9 mouse cellular contexts compared by ENCODE assay signal in the genomic region with DNA sequence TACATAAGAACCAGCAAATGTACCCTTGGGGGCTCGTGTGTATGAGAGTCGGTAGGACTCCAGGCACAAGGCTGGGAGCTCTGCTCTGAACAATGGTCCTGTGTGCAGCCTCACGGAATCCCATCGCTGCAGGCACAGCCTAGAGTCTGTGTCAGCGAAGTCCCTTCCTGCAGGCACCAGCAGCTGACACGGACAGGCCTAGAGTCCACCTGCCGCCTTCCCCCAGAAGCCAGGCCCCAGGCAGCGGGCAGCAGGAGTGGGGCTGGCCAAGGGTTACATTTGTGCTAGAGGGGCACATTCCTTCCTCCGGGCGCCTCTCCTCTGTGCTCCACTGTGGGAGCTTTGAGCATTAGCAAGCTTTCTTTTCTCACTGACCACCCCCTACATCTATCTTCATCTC. TPM values are rescaled to one million over a fixed set of nuclear protein-coding genes. Genes with fewer than 3 reads are reported as not detected.
DNase-seq lines count a peak whose midpoint lies in the region; ATAC-seq and TF ChIP-seq lines count a peak whose summit lies in the region.
"Had no signal": no experiment of that assay in that cellular context is flagged by ENCODE, and none has a peak within 500 bp of the region (broad histone marks: within the 10 kb centered on the region; RNA-seq: fewer than 3 reads in every experiment).

No protein-coding gene starts in this region.

- no peaks in the 10 kb centered on the region for H3K36me3 ChIP-seq in limb, embryonic 11.5 days (ENCODE audit: control insufficient read depth, insufficient read depth, low read length)
- H3K36me3 ChIP-seq in limb, embryonic 10.5 days, result no peaks in the 10 kb centered on the region
- H3K36me3 ChIP-seq in kidney, adult 2 months (ENCODE audit: control insufficient read depth, insufficient read depth, low read length), result no peaks in the 10 kb centered on the region
- no peaks in the 10 kb centered on the region for H3K36me3 ChIP-seq in midbrain, embryonic 10.5 days

- no peak overlapping the region for H3K4me2 ChIP-seq in limb, embryonic 11.5 days (ENCODE audit: low read depth, severe bottlenecking)

- WGBS in limb, embryonic 11.5 days, result 67% methylated on average over 10 of the region's 10 CpGs
- WGBS in limb, embryonic 10.5 days, result 71% methylated on average over 10 of the region's 10 CpGs
- 56% methylated on average over 10 of the region's 10 CpGs for WGBS in kidney, adult 2 months
- 50% methylated on average over 10 of the region's 10 CpGs for WGBS in midbrain, embryonic 10.5 days

- no peak for TF ChIP-seq POLR2A in kidney, adult 2 months (IDR thresholded peaks at IDR 0.05; ENCODE audit: low read depth, low read length)

- no peak overlapping the region for H3K27ac ChIP-seq in limb, embryonic 11.5 days (replicated peaks; ENCODE audit: low read depth, low read length)
- no peak overlapping the region for H3K27ac ChIP-seq in limb, embryonic 10.5 days
- no peak overlapping the region for H3K27ac ChIP-seq in kidney, adult 2 months (ENCODE audit: insufficient read depth, low read depth, low read length)
- peak overlapping the region; percentile 94 for H3K27ac ChIP-seq in midbrain, embryonic 10.5 days (replicated peaks)

- ATAC-seq in limb, embryonic 11.5 days (ENCODE audit: insufficient number of reproducible peaks, low FRiP score, low TSS enrichment, low read depth), result no peak
- no peak for ATAC-seq in monocyte, adult 5-6 weeks (replicated peaks; ENCODE audit: insufficient number of reproducible peaks, low FRiP score, low TSS enrichment, poor library complexity, severe bottlenecking)
- no peak for ATAC-seq in cerebellum, adult (ENCODE audit: insufficient number of reproducible peaks, low FRiP score, low TSS enrichment)

- peaks cover 48% of the 10 kb centered on the region for H3K27me3 ChIP-seq in limb, embryonic 11.5 days (ENCODE audit: control insufficient read depth, insufficient read depth, low read length)
- H3K27me3 ChIP-seq in limb, embryonic 10.5 days (ENCODE audit: low read depth, poor library complexity, severe bottlenecking), result peaks cover 99% of the 10 kb centered on the region
- H3K27me3 ChIP-seq in kidney, adult 2 months (replicated peaks; ENCODE audit: control insufficient read depth, insufficient read depth, low read length), result no peaks in the 10 kb centered on the region
- peaks cover 99% of the 10 kb centered on the region for H3K27me3 ChIP-seq in midbrain, embryonic 10.5 days (ENCODE audit: low read depth, poor library complexity, severe bottlenecking)

- H3K9ac ChIP-seq in limb, embryonic 11.5 days (ENCODE audit: low read length), result no peak overlapping the region

- peak; percentile 25 for DNase-seq in limb, embryonic 11.5 days (ENCODE audit: low spot score)
- DNase-seq in limb, embryonic 10.5 days (ENCODE audit: low spot score), result no peak
- DNase-seq in kidney, adult 2 months, result peak; percentile 53
- no peak for DNase-seq in midbrain, embryonic 10.5 days (ENCODE audit: low spot score)
- DNase-seq in layer of hippocampus, adult 9-10 months (ENCODE audit: low spot score), result no peak
- DNase-seq in embryo, embryonic 10.5 days (ENCODE audit: low spot score), result no peak
- DNase-seq: lung, postnatal 14 days had no signal

- 0 out of 2 replicates have a peak, but pooled peaks cover 5% of the 10 kb centered on the region for H3K4me1 ChIP-seq in limb, embryonic 11.5 days (ENCODE audit: control insufficient read depth, insufficient read depth, low read length)
- H3K4me1 ChIP-seq in limb, embryonic 10.5 days, result peaks cover 37% of the 10 kb centered on the region
- H3K4me1 ChIP-seq in kidney, adult 2 months (ENCODE audit: control insufficient read depth, insufficient read depth, low read length), result no peaks in the 10 kb centered on the region
- peaks cover 82% of the 10 kb centered on the region for H3K4me1 ChIP-seq in midbrain, embryonic 10.5 days

- TF ChIP-seq CTCF in kidney, adult 2 months (conservative IDR thresholded peaks at IDR 0.05; ENCODE audit: insufficient read depth, insufficient read length, low read depth, low read length), result no peak

- H3K4me3 ChIP-seq in limb, embryonic 11.5 days (ENCODE audit: low read depth, low read length), result no peak overlapping the region
- H3K4me3 ChIP-seq in limb, embryonic 10.5 days, result no peak overlapping the region
- peak overlapping the region; percentile 11; the same call in 1 of the 2 replicates for H3K4me3 ChIP-seq in kidney, adult 2 months (ENCODE audit: insufficient read depth, low read depth, low read length)
- H3K4me3 ChIP-seq in midbrain, embryonic 10.5 days, result peak overlapping the region; percentile 80; the same call in 1 of the 2 replicates

- H3K9me3 ChIP-seq in limb, embryonic 11.5 days (ENCODE audit: control insufficient read depth, low read length), result no peaks in the 10 kb centered on the region
- no peaks in the 10 kb centered on the region for H3K9me3 ChIP-seq in limb, embryonic 10.5 days (replicated peaks)
- no peaks in the 10 kb centered on the region for H3K9me3 ChIP-seq in midbrain, embryonic 10.5 days (replicated peaks)

RNA-seq across cellular contexts. Expression of gene Shisal1, which starts 3.3 kb away (rescaled TPM):
- 0.36 and 0.50 TPM in 2 replicates for polyA plus RNA-seq in limb, embryonic 11.5 days (2014; fragmentation: Nextera tagmentation; extraction: Ambion mirVana)
- polyA plus RNA-seq in limb, embryonic 10.5 days (2016; fragmentation: Nextera tagmentation; extraction: Ambion mirVana), result 0.15 and 0.73 TPM in 2 replicates
- 1.6 and 2.2 TPM in 2 replicates for polyA plus RNA-seq in kidney, adult 2 months (2012; rRNA removed)
- 5.7 and 11.4 TPM in 2 replicates for polyA plus RNA-seq in midbrain, embryonic 10.5 days (2016; fragmentation: Nextera tagmentation; extraction: Ambion mirVana)
- total RNA-seq in monocyte, adult 5-6 weeks (2017), result not detected in 3 replicates

Comparison
In these comparisons a context has a peak if more than half of its experiments do, and no peak if none do; other contexts are left out.
1. DNase-seq: peak in limb, embryonic 11.5 days (single experiment) and kidney, adult 2 months (single experiment); none in limb, embryonic 10.5 days (single experiment), midbrain, embryonic 10.5 days (single experiment), layer of hippocampus, adult 9-10 months (single experiment) and embryo, embryonic 10.5 days (single experiment).
2. H3K4me3 ChIP-seq: peak in kidney, adult 2 months (single experiment) and midbrain, embryonic 10.5 days (single experiment); none in limb, embryonic 11.5 days (single experiment) and limb, embryonic 10.5 days (single experiment).